Mouse (Mus musculus): ENCODE measurements around the gene Mical3.

Mical3 gene

DNA sequence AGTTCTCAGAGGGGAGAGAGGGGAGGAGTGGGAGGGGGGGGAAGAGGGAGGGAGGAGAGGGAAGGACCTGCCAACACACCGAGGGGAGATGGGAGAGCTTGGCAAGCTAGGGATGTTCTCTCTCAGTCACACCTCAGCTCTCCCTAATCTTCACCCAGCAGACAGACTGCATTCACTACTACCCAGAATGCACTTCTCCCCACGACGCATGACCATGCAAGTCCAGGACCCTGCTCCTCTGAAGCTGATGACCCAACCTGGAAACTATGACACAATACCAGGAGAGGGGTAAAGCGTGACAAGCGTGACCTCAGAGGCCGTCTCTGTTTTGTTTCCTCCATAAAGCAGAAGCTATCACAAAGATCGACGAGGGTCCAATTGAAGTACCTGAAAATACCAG lies 61.6 kb downstream of the Mical3 start:
- peak; percentile 78 for DNase-seq (ENCODE audit: low read depth, low spot score)
- no peaks in the 10 kb centered on the region for H3K36me3 ChIP-seq (ENCODE audit: control insufficient read depth, insufficient read depth, low read length, poor library complexity, severe bottlenecking)

DNA sequence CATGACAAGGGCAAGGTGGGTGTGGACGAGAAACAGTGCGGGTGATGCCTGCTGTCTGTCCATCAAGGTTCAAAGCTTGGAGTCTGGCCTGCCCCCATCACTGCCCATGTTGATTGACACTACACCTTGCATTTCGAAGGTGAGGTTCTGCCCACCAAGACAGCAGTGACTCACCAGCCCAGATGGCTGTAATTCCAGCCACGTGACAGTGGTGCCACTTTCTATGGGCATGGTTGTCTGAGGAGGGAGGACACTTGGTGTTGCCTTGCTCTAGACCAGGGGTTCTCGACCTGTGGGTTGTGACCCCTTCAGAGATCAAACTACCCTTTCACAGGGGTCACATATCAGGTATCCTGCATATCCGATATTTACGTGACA lies 62.7 kb downstream of the Mical3 start:
- DNase-seq (ENCODE audit: low read depth, low spot score): no peak
- H3K27me3 ChIP-seq (ENCODE audit: control insufficient read depth, insufficient read depth, low read length, poor library complexity, severe bottlenecking): no peaks in the 10 kb centered on the region

More for the DNA sequence above, 61.6 kb downstream of the Mical3 start:
- H3K27me3 ChIP-seq (ENCODE audit: control insufficient read depth, insufficient read depth, low read length, poor library complexity, severe bottlenecking): no peaks in the 10 kb centered on the region

DNA sequence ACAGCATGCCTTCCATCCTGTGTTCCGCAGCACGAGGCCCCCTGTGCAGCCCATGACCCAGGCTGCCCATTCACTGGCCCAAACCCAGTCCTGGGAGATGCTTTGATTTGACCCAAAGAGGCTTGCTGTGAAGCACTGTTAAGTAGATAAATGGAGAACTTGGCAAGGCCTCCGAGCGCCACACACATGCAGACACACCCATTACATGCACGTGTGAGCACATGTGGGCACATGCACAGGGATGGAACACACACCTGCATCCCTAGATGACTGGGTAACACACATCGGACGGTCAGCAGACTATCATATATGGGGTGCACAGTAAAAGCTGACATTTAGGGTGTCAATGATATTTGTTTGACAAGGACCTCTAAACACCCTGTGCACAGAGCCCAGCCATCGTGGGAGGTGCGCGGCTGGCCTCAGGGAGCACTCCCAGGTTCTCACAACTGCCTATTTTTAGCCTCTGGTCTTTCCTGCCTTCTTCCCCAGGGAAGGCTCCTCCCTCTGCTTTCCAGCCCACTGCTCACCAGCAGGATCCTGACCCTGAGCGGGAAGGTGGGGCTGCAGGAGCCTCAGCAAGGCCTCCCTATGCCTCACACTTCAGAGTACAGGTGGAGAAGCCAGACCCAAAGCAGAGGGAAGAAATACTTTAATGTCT lies 63.2 kb downstream of the Mical3 start:
- peak; percentile 54 for DNase-seq (ENCODE audit: low read depth, low spot score)
- H3K36me3 ChIP-seq (ENCODE audit: control insufficient read depth, insufficient read depth, low read length, poor library complexity, severe bottlenecking): no peaks in the 10 kb centered on the region
- H3K27me3 ChIP-seq (ENCODE audit: control insufficient read depth, insufficient read depth, low read length, poor library complexity, severe bottlenecking): no peaks in the 10 kb centered on the region

More for the DNA sequence above, 62.7 kb downstream of the Mical3 start:
- H3K36me3 ChIP-seq (ENCODE audit: control insufficient read depth, insufficient read depth, low read length, poor library complexity, severe bottlenecking): no peaks in the 10 kb centered on the region

DNA sequence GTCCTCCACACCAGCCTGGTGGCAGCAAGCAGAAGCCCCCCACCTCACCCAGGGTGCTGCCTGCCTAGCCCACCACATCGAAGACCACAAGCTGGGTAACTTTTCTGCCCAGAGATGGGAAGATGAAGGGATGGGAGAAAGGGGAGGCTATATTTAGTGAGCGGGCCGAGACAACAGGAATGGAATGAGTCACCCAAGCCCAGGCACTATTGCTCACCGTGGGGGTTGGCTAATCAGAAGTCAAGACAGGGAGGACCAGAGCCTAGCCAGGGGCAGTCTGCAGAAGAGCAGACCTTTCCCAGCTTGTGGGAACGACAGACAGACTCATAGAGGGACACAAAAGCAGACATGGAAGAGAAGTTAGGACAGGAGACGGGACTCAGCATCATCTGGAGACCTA lies 64.0 kb downstream of the Mical3 start:
- Histone ChIP-seq H3K27me3 (ENCODE audit: control insufficient read depth, insufficient read depth, low read length, poor library complexity, severe bottlenecking) (no peaks in the 10 kb centered on the region), H3K36me3 (ENCODE audit: control insufficient read depth, insufficient read depth, low read length, poor library complexity, severe bottlenecking) (no peaks in the 10 kb centered on the region)
- no peak for DNase-seq (ENCODE audit: low read depth, low spot score)

DNA sequence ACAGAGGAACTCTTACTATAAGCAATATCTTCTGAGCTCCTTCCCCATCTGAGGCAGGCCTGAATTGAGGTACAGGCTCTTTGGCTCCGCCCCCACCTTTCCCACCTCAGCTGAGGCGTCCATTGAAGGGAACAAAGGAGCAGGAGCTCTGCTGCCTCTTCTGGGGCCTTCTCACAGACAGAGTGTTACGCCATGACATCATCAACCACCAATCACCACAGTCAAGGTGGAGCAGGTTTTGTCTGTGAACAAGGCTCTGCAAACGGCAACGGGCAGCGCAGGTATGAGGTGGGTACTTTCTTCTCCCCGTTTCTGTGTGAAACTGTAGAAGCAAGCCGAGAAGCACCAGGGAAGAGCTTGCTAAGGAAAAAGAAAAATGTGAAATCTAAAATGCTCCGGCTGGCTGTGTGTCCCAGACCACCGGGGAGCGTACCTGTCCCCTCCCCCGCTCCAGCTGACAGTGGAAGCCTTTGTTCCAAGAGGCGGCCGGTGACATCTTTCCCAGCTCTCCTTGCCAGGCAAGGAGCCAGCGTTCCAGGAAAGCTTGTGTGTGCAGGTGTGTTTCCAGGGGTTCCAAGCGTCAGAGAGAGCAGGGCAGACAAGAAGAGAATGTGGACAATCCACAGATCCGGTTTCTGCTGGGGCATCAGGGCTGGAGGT lies 66.3 kb downstream of the Mical3 start:
- Histone ChIP-seq H3K36me3 (ENCODE audit: control insufficient read depth, insufficient read depth, low read length, poor library complexity, severe bottlenecking) (no peaks in the 10 kb centered on the region), H3K27me3 (ENCODE audit: control insufficient read depth, insufficient read depth, low read length, poor library complexity, severe bottlenecking) (no peaks in the 10 kb centered on the region)
- DNase-seq (ENCODE audit: low read depth, low spot score): peak; percentile 50

DNA sequence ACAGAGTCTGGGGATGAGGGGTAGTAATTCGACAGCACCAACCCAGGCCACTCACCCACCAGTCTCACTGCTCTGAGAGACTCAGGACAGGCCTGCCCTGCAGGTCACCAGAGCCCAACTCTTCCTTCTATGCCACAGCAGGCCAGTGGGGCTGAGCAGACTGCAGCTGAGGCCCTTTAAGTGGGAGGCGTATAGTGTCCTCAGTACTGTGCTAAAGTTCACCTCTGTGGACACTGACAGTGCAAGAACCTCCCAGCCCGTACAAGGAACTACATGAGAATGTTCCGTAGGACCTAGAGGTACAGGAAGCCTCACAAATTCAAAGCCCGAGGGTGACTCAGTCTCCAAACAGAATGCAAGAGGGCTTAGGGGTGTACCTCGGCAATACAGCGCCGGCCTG lies 67.0 kb downstream of the Mical3 start:
- H3K36me3 ChIP-seq (ENCODE audit: control insufficient read depth, insufficient read depth, low read length, poor library complexity, severe bottlenecking): no peaks in the 10 kb centered on the region
- DNase-seq (ENCODE audit: low read depth, low spot score): peak; percentile 13
- H3K27me3 ChIP-seq (ENCODE audit: control insufficient read depth, insufficient read depth, low read length, poor library complexity, severe bottlenecking): no peaks in the 10 kb centered on the region

DNA sequence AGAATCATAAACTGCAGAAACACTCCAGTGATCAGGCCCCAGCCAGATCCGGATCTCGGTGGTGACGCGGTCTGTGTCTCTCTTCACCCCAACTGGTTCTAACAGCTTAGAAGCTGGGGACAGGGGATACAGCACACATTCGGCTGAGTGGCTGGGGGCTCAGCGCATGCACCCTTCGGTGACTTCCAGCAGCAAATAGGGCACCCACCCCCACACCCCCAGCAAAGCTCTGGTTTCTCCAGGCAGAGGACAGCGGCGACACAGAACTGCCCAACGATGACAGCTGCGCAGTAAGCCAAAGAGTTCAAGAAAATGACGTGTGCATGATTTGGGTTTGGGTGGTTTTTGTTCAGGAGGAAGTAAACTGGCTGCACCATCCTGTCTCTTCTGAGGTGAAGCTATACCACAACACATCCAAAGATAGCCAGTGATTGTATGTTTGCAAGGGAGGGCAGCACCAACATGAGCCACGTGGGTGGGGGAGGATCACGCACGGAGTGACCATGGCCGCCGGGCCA lies 67.8 kb downstream of the Mical3 start:
- H3K27me3 ChIP-seq (ENCODE audit: control insufficient read depth, insufficient read depth, low read length, poor library complexity, severe bottlenecking): no peaks in the 10 kb centered on the region
- DNase-seq (ENCODE audit: low read depth, low spot score): peak; percentile 85
- H3K36me3 ChIP-seq (ENCODE audit: control insufficient read depth, insufficient read depth, low read length, poor library complexity, severe bottlenecking): no peaks in the 10 kb centered on the region

DNA sequence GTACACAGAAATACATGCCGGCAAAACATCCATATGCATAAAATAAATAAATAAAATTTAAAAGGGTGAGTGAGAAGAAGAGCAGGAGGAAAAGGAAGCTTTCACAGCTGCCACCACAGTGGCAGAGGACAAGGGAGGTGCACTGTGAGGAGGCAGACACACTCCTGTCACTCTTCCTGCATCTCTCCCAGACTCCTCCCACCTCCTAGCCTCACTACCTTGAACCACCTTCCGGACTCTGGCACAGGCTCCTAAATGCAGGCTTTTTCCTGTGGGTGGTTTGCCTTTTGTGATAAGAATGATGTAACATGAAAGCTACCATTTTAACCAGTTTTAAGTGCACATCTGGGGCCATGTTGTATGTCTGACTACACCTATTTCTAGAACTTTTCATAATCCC lies 72.8 kb downstream of the Mical3 start:
- H3K27me3 ChIP-seq (ENCODE audit: control insufficient read depth, insufficient read depth, low read length, poor library complexity, severe bottlenecking): no peaks in the 10 kb centered on the region
- no peaks in the 10 kb centered on the region for H3K36me3 ChIP-seq (ENCODE audit: control insufficient read depth, insufficient read depth, low read length, poor library complexity, severe bottlenecking)
- no peak for DNase-seq (ENCODE audit: low read depth, low spot score)

DNA sequence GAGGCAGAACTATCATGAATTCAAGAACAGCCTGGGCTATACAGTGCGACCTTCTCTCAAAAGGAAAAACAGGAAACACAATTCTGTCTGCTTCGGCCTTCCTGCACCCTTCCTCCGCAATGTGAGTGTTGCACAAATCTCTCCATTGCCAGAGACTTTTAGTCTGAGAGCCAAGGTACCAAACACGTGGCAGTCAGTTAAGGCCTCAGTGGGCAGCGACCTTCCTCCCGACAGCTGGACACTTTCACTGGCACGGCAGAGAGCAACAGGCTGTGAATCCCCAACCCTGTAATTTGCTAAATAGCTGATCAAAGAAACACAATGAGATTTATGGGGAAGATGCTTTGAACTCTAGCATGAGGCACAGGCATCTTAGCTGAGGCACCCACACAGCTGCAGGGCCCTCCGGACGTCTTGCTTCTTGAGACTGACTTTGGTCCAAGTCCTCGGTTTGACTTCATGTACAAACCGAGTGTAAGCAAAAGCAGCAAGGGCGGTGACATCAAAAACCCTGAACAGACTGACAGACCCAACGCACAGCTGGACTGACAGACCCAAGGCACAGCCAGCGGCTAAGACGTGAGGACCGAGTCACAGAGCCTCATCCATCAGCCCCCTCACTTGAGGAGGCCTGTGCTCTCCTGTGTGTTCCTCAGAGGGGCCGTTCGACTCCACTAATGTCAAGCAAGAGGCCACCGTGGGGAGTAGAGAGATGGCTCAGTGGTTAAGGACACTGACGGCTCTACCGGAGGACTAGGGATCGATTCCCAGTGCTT lies 73.4 kb downstream of the Mical3 start:
- H3K36me3 ChIP-seq (ENCODE audit: control insufficient read depth, insufficient read depth, low read length, poor library complexity, severe bottlenecking): no peaks in the 10 kb centered on the region
- no peak for DNase-seq (ENCODE audit: low read depth, low spot score)
- no peaks in the 10 kb centered on the region for H3K27me3 ChIP-seq (ENCODE audit: control insufficient read depth, insufficient read depth, low read length, poor library complexity, severe bottlenecking)

DNA sequence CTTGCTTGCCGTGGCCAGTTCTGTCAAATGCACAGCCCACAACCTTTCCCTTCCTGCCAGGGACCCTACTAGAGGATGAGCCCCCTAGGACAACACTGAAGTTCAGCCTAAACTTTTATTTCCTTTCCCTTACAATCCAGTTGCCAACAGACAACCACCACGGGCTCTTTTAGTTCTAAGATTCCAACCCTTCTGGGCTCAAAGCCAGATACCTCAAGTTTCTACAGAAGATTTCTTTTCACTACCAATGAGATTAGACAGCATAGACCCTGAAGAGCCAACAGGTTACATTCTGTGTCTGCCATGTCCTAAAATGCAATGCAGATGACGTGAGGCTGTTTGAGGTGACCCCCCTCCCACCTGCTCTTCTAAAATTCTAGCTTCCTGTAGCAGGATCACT lies 75.3 kb downstream of the Mical3 start:
- no peak for DNase-seq (ENCODE audit: low read depth, low spot score)
- Histone ChIP-seq H3K27me3 (ENCODE audit: control insufficient read depth, insufficient read depth, low read length, poor library complexity, severe bottlenecking) (no peaks in the 10 kb centered on the region), H3K36me3 (ENCODE audit: control insufficient read depth, insufficient read depth, low read length, poor library complexity, severe bottlenecking) (no peaks in the 10 kb centered on the region)

DNA sequence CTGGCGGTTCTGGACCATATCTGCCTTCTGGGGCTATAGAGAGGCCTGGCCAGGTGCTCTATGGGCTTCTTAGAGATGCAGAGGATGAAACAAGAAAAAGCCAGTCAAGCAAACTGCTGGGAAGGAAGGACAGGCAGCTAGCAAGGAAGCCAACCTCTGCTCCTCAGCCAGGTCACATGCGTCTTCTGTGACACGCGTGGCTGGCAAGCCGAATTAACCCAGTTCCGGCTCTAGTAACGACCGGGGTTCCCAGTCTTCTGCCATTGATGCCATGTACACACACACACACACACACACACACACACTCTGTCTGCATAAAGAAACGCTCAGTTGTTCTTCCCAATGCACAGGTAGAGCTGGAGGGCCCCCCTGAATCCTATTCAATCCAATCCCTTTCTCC lies 75.9 kb downstream of the Mical3 start:
- Histone ChIP-seq H3K27me3 (ENCODE audit: control insufficient read depth, insufficient read depth, low read length, poor library complexity, severe bottlenecking) (no peaks in the 10 kb centered on the region), H3K36me3 (ENCODE audit: control insufficient read depth, insufficient read depth, low read length, poor library complexity, severe bottlenecking) (no peaks in the 10 kb centered on the region)
- no peak for DNase-seq (ENCODE audit: low read depth, low spot score)

DNA sequence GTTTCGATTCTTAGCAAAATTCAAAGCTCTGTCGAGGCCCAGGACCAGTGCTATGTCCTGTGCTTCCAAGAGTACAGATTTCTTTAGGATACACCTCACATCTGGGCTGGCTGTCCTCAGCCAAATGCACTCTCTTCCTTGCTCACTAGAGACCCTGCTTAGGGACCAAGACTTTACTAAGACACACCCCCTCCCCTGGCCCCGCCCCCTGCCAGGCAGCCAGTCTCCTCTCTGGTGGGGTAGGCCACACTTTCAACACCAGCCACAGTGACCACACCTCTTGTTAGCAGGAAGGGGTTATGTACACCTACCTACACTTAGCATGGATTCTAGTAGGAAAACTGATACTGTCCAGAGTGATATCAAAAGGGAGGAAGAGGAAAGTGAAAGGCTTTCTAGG lies 76.5 kb downstream of the Mical3 start:
- no peaks in the 10 kb centered on the region for H3K27me3 ChIP-seq (ENCODE audit: control insufficient read depth, insufficient read depth, low read length, poor library complexity, severe bottlenecking)
- H3K36me3 ChIP-seq (ENCODE audit: control insufficient read depth, insufficient read depth, low read length, poor library complexity, severe bottlenecking): no peaks in the 10 kb centered on the region
- DNase-seq (ENCODE audit: low read depth, low spot score): no peak

DNA sequence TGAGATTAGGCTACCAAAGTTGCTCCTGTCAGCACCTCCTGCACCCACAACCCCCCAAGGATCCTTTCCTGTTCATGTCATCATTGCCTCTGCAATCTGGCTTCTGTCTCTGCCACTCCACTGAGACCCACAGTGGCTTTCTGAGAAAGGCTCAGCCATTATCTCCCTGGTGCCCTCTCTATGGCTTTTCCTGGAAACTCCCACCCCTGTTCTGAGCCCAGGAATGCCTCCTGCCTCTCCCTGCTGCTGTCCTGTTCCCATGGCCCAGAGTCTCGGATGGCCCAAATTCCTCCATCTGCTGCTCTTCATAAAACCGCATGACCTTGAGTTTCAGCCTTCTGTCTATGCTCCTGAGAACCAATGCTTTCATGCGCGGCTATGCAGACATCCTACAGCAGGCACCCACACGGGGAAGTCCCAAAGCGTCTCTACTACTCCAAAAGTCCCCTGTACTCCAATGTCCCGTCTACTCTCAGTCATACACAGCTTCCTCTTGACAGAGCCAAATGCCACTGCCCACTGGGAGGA lies 77.2 kb downstream of the Mical3 start:
- no peaks in the 10 kb centered on the region for H3K27me3 ChIP-seq (ENCODE audit: control insufficient read depth, insufficient read depth, low read length, poor library complexity, severe bottlenecking)
- H3K36me3 ChIP-seq (ENCODE audit: control insufficient read depth, insufficient read depth, low read length, poor library complexity, severe bottlenecking): no peaks in the 10 kb centered on the region
- peak; percentile 70 for DNase-seq (ENCODE audit: low read depth, low spot score)

DNA sequence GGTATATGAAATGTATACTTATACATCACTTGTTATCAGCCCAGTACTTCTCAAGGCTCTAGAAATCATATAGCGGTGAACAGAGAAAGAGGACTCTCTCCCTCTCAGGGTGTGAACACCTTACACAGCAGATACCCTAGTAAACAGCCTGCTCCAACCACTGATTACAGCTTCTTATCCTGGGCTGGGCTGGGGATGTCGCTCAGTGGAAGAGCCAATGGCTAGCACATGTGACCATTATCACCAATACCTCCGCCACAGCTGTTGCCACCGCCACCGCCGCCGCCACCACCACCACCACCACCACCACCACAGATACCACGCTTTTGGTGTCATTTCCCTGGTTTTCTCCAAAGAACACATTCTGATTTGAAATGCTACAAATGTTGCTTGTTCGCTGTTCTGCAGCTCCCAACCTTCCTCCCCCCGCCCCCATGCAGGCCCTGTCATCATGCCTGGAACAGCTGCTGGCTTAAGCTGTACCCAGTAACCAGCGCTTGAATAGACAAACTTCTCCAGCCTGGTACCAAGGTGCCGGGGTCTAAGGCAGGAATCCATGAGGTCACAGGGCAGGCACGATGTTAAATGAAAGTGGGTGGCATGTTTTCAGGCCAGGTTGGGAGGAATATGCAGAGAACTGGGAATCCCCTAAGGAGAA lies 78.7 kb downstream of the Mical3 start:
- Histone ChIP-seq H3K36me3 (ENCODE audit: control insufficient read depth, insufficient read depth, low read length, poor library complexity, severe bottlenecking) (no peaks in the 10 kb centered on the region), H3K27me3 (ENCODE audit: control insufficient read depth, insufficient read depth, low read length, poor library complexity, severe bottlenecking) (no peaks in the 10 kb centered on the region)
- DNase-seq (ENCODE audit: low read depth, low spot score): no peak

All from splenic B cell, adult 2 months (primary cell).